Mouse (Mus musculus): Measurements from ENCODE around the gene Copz1. TPM values are rescaled to one million over a fixed set of nuclear protein-coding genes. Genes with fewer than 3 reads are reported as not detected.
"Not testable (repeated sequence)": the region's sequence is repeated elsewhere in the genome, so short reads cannot be mapped to it uniquely, and the experiment has no call there.

Gene Copz1
- polyA plus RNA-seq, 1 experiment from 2014 or later = 195 TPM

DNA sequence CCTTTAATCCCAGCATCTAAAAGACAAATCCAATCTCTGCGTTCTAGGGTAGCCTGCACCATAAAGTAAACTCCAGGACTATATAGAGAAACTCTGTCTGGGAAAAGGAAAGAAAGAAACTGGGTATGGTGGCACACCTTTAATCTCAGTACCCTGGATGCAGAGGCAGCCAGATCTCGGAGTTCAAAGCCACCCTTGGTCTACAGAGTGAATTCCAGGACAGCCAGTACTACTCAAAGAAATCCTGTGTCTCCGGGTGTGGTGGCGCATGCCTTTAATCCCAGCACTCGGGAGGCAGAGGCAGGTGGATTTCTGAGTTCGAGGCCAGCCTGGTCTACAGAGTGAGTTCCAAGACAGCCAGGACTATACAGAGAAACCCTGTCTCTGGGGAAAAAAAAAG is 23.0 kb upstream of the Copz1 start:
- H3K36me3 ChIP-seq (ENCODE audit: control insufficient read depth, insufficient read depth, low read length) = peaks cover 40% of the 10 kb centered on the region
- H3K9ac ChIP-seq (replicated peaks; ENCODE audit: low read depth, low read length); H3K9me3 ChIP-seq (ENCODE audit: control insufficient read depth, low read length); H3K27ac ChIP-seq (ENCODE audit: low read depth, low read length); H3K27me3 ChIP-seq (ENCODE audit: control insufficient read depth, insufficient read depth, low read length); H3K4me1 ChIP-seq (ENCODE audit: control insufficient read depth, insufficient read depth, low read length); ATAC-seq (ENCODE audit: low read depth); H3K4me3 ChIP-seq (ENCODE audit: low read depth, low read length); H3K4me2 ChIP-seq (ENCODE audit: low read depth, low read length): not testable (repeated sequence)
- 91% methylated on average over 6 of the region's 6 CpGs for WGBS

GRCm38 (mm10) chr15:103250195-103250740 is 22.2 kb upstream of the Copz1 start:
- Histone ChIP-seq H3K9ac (replicated peaks; ENCODE audit: low read depth, low read length) (no peak overlapping the region), H3K4me2 (ENCODE audit: low read depth, low read length) (no peak overlapping the region), H3K4me3 (ENCODE audit: low read depth, low read length) (no peak overlapping the region), H3K27me3 (ENCODE audit: control insufficient read depth, insufficient read depth, low read length) (no peaks in the 10 kb centered on the region), H3K36me3 (ENCODE audit: control insufficient read depth, insufficient read depth, low read length) (peaks cover 36% of the 10 kb centered on the region), H3K9me3 (ENCODE audit: control insufficient read depth, low read length) (no peaks in the 10 kb centered on the region), H3K4me1 (ENCODE audit: control insufficient read depth, insufficient read depth, low read length) (peaks cover 7% of the 10 kb centered on the region), H3K27ac (ENCODE audit: low read depth, low read length) (no peak overlapping the region)
- WGBS = 21% methylated on average over 2 of the region's 2 CpGs
- ATAC-seq (ENCODE audit: low read depth) = 0 out of 2 replicates have a peak, but pooled peaks have one; percentile 35

DNA sequence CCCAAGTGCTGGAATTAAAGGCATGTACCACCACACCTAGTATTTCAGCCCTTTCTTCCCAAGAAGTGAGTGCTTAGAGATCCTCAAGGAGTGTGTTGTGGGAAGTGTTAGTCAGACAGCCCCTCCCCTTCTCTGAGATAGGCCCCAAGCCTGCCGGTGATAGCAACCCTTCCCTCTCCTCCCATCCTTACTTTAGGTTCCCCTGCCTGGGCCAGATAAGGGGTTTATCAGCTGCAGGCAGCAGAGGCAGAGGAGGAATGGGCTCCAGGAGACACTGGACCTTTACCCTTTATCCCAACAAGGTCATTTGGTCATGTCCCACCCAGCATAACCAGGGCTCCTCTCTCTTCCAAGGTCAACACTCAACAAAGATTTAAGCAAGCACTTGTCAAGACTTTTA is 20.9 kb upstream of the Copz1 start:
- Histone ChIP-seq H3K27ac (ENCODE audit: low read depth, low read length) (no peak overlapping the region), H3K4me3 (ENCODE audit: low read depth, low read length) (no peak overlapping the region), H3K4me1 (ENCODE audit: control insufficient read depth, insufficient read depth, low read length) (peaks cover 7% of the 10 kb centered on the region), H3K36me3 (ENCODE audit: control insufficient read depth, insufficient read depth, low read length) (peaks cover 24% of the 10 kb centered on the region), H3K9ac (replicated peaks; ENCODE audit: low read depth, low read length) (no peak overlapping the region), H3K27me3 (ENCODE audit: control insufficient read depth, insufficient read depth, low read length) (no peaks in the 10 kb centered on the region), H3K9me3 (ENCODE audit: control insufficient read depth, low read length) (no peaks in the 10 kb centered on the region), H3K4me2 (ENCODE audit: low read depth, low read length) (no peak overlapping the region)
- no peak for ATAC-seq (ENCODE audit: low read depth)
- 75% methylated on average over 1 of the region's 1 CpGs for WGBS

GRCm38 (mm10) chr15:103252660-103253059 is 19.9 kb upstream of the Copz1 start:
- H3K36me3 ChIP-seq (ENCODE audit: control insufficient read depth, insufficient read depth, low read length) = peaks cover 13% of the 10 kb centered on the region
- H3K4me2 ChIP-seq (ENCODE audit: low read depth, low read length) = no peak overlapping the region
- ATAC-seq (ENCODE audit: low read depth) = no peak
- peaks cover 7% of the 10 kb centered on the region for H3K4me1 ChIP-seq (ENCODE audit: control insufficient read depth, insufficient read depth, low read length)
- no peak overlapping the region for H3K27ac ChIP-seq (ENCODE audit: low read depth, low read length)
- no peaks in the 10 kb centered on the region for H3K9me3 ChIP-seq (ENCODE audit: control insufficient read depth, low read length)
- H3K27me3 ChIP-seq (ENCODE audit: control insufficient read depth, insufficient read depth, low read length) = no peaks in the 10 kb centered on the region
- H3K9ac ChIP-seq (replicated peaks; ENCODE audit: low read depth, low read length) = no peak overlapping the region
- no peak overlapping the region for H3K4me3 ChIP-seq (ENCODE audit: low read depth, low read length)
- WGBS = 92% methylated on average over 3 of the region's 3 CpGs

GRCm38 (mm10) chr15:103253352-103253751 is 19.2 kb upstream of the Copz1 start:
- H3K36me3 ChIP-seq (ENCODE audit: control insufficient read depth, insufficient read depth, low read length) = peaks cover 6% of the 10 kb centered on the region
- WGBS = 97% methylated on average over 1 of the region's 1 CpGs
- H3K27me3 ChIP-seq (ENCODE audit: control insufficient read depth, insufficient read depth, low read length) = no peaks in the 10 kb centered on the region
- no peak overlapping the region for H3K9ac ChIP-seq (replicated peaks; ENCODE audit: low read depth, low read length)
- H3K4me1 ChIP-seq (ENCODE audit: control insufficient read depth, insufficient read depth, low read length) = peaks cover 7% of the 10 kb centered on the region
- no peak overlapping the region for H3K27ac ChIP-seq (ENCODE audit: low read depth, low read length)
- H3K4me3 ChIP-seq (ENCODE audit: low read depth, low read length) = no peak overlapping the region
- no peak for ATAC-seq (ENCODE audit: low read depth)
- no peaks in the 10 kb centered on the region for H3K9me3 ChIP-seq (ENCODE audit: control insufficient read depth, low read length)
- H3K4me2 ChIP-seq (ENCODE audit: low read depth, low read length) = no peak overlapping the region

GRCm38 (mm10) chr15:103255169-103255568 is 17.3 kb upstream of the Copz1 start:
- H3K4me3 ChIP-seq (ENCODE audit: low read depth, low read length) = peak overlapping the region; percentile 24
- peak; percentile 57; the same call in 1 of the 2 replicates for ATAC-seq (ENCODE audit: low read depth)
- peak overlapping the region; percentile 42 for H3K9ac ChIP-seq (replicated peaks; ENCODE audit: low read depth, low read length)
- WGBS = under 1% methylated on average over 25 of the region's 25 CpGs
- no peaks in the 10 kb centered on the region for H3K9me3 ChIP-seq (ENCODE audit: control insufficient read depth, low read length)
- no peaks in the 10 kb centered on the region for H3K36me3 ChIP-seq (ENCODE audit: control insufficient read depth, insufficient read depth, low read length)
- H3K4me2 ChIP-seq (ENCODE audit: low read depth, low read length) = peak overlapping the region; percentile 61
- H3K4me1 ChIP-seq (ENCODE audit: control insufficient read depth, insufficient read depth, low read length) = peaks cover 7% of the 10 kb centered on the region
- no peak overlapping the region for H3K27ac ChIP-seq (ENCODE audit: low read depth, low read length)
- H3K27me3 ChIP-seq (ENCODE audit: control insufficient read depth, insufficient read depth, low read length) = no peaks in the 10 kb centered on the region

- Histone ChIP-seq H3K4me1 (ENCODE audit: control insufficient read depth, insufficient read depth, low read length) (peaks cover 7% of the 10 kb centered on the region), H3K4me2 (ENCODE audit: low read depth, low read length) (no peak overlapping the region), H3K9ac (replicated peaks; ENCODE audit: low read depth, low read length) (no peak overlapping the region), H3K27me3 (ENCODE audit: control insufficient read depth, insufficient read depth, low read length) (no peaks in the 10 kb centered on the region), H3K4me3 (ENCODE audit: low read depth, low read length) (no peak overlapping the region), H3K9me3 (ENCODE audit: control insufficient read depth, low read length) (no peaks in the 10 kb centered on the region), H3K27ac (ENCODE audit: low read depth, low read length) (no peak overlapping the region), H3K36me3 (ENCODE audit: control insufficient read depth, insufficient read depth, low read length) (no peaks in the 10 kb centered on the region)
- 92% methylated on average over 6 of the region's 6 CpGs for WGBS
- no peak for ATAC-seq (ENCODE audit: low read depth)
Observed at GRCm38 (mm10) chr15:103256210-103256986, 16.1 kb upstream of the Copz1 start.

DNA sequence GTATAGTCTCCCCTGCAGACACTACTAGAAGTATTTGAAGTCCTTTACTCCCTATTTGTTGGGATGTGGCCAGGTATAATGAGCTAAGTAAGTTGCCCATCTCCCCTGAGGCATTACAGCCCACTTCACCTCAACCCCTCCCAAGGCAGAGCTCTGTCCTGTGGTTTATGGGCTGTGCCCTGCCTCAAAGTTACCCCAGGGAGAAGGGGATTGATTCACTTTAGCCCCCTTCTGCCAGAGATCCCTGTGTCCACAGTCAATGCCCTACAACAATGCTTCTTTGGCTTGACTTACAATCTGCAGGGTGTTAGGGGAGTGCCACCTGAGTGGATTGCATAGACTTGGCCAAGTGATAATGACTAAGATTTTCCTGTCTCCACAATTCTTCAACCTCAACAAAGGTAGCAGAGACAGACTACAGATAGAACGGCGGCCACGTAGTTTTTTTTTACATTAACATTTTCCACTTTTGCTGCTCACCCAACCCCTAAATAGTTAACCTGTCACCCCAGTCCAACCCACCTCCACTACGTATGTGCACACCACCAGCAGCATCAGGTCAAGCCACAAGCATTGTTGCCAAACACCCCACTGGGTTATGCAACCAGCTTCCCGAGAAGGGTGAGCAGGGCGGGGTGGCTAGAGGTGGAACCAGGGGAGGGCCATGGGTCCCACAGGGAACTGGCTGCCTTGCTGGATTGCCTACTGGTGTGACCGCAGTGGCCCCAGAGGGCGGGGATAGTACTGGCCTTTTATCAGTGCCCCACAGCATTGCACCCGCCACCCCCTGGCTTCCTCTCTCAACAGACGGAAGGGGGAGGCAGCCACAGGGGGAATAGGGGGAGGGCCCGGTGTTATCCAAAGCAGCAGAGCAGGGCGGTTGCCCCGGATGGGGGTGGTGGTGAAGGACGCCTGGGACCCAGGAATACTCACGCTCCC is 14.5 kb upstream of the Copz1 start, which contains the start of gene Nfe2:
Gene Nfe2 (minus strand): TSS at position 614 of the 939 bp plus-strand sequence.
- Histone ChIP-seq H3K27ac (ENCODE audit: low read depth, low read length) (no peak within 1 kb of the TSS), H3K9ac (replicated peaks; ENCODE audit: low read depth, low read length) (no peak within 1 kb of the TSS), H3K27me3 (ENCODE audit: control insufficient read depth, insufficient read depth, low read length) (no peaks in the 10 kb centered on the region), H3K4me2 (ENCODE audit: low read depth, low read length) (peak within 1 kb of the TSS; percentile 1; the same call in 1 of the 2 replicates), H3K4me1 (ENCODE audit: control insufficient read depth, insufficient read depth, low read length) (peaks cover 7% of the 10 kb centered on the region), H3K4me3 (ENCODE audit: low read depth, low read length) (no peak within 1 kb of the TSS), H3K9me3 (ENCODE audit: control insufficient read depth, low read length) (no peaks in the 10 kb centered on the region), H3K36me3 (ENCODE audit: control insufficient read depth, insufficient read depth, low read length) (no peaks in the 10 kb centered on the region)
- ATAC-seq (ENCODE audit: low read depth) = peak; percentile 11; the same call in 1 of the 2 replicates
- 17% methylated on average over 15 of the region's 15 CpGs for WGBS

Data from neural tube, embryonic 14.5 days (tissue).